Mouse (Mus musculus) thymus, adult 2 months (tissue): ENCODE data around the gene Fyb.

Experiments used
- CTCF ChIP-seq: fragments of 200-500 bp; IDR thresholded peaks from 2 replicates; pipeline ENCODE4 v1.5.1; 2012; ENCODE audit warnings: mild to moderate bottlenecking, control low read depth, low read length, moderate library complexity, borderline replicate concordance; ENCODE audit not compliant: control insufficient read depth, poor library complexity, insufficient read depth; ENCODE audit errors: extremely low read depth
- POLR2A ChIP-seq: fragments of 200-500 bp; IDR thresholded peaks from 2 replicates; pipeline ENCODE4 v1.6.1; 2012; ENCODE audit warnings: mild to moderate bottlenecking, low read length, control low read depth, moderate library complexity; ENCODE audit not compliant: control insufficient read depth, poor library complexity, insufficient read depth; ENCODE audit errors: extremely low read depth

- TF ChIP-seq CTCF (no peak), POLR2A (no peak)
Measured at GRCm38 (mm10) chr15:6592561-6593253, 70.1 kb downstream of the Fyb start.
